Mouse (Mus musculus): ENCODE results near the gene Stra8. TPM values are rescaled to one million over a fixed set of nuclear protein-coding genes. Genes with fewer than 3 reads are reported as not detected.

Gene Stra8
- polyA plus RNA-seq, 1 experiment from 2014 or later: not detected

- Histone ChIP-seq H3K27ac (replicated peaks) (no peak overlapping the region), H3K4me1 (replicated peaks) (peaks cover 14% of the 10 kb centered on the region), H3K9ac (no peak overlapping the region), H3K4me3 (no peak overlapping the region), H3K4me2 (no peak overlapping the region), H3K9me3 (no peaks in the 10 kb centered on the region), H3K36me3 (peaks cover 37% of the 10 kb centered on the region), H3K27me3 (no peaks in the 10 kb centered on the region)
- 94% methylated on average over 6 of the region's 6 CpGs for WGBS
- ATAC-seq (ENCODE audit: low FRiP score, low read depth): no peak
Measured at GRCm38 (mm10) chr6:34904361-34904760, 15.6 kb upstream of the Stra8 start.

DNA sequence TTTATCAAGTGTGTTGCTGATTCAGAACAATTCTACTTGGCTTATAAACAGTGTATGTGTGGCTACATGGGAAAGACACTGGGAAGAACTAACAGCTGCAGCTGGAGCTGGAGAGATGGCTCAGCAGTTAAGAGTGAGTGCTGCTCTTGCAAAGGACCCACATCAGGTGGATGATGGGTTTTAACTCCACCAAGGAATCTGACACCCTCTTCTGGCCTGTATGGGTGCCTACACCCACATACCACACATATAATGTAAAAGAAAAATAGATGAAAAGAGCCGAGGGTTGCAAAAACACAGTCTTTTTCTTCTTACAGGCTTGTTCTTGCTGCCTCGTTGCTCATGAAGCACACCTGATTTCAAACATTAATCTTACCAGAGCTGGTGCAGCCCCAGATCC lies 13.8 kb upstream of the Stra8 start:
- no peak overlapping the region for H3K27ac ChIP-seq (replicated peaks)
- ATAC-seq (ENCODE audit: low FRiP score, low read depth): no peak
- H3K4me1 ChIP-seq (replicated peaks): peaks cover 22% of the 10 kb centered on the region
- WGBS: 88% methylated on average over 2 of the region's 2 CpGs
- no peaks in the 10 kb centered on the region for H3K27me3 ChIP-seq
- H3K4me3 ChIP-seq: no peak overlapping the region
- H3K9ac ChIP-seq: no peak overlapping the region
- no peak overlapping the region for H3K4me2 ChIP-seq
- no peaks in the 10 kb centered on the region for H3K9me3 ChIP-seq
- H3K36me3 ChIP-seq: peaks cover 32% of the 10 kb centered on the region

DNA sequence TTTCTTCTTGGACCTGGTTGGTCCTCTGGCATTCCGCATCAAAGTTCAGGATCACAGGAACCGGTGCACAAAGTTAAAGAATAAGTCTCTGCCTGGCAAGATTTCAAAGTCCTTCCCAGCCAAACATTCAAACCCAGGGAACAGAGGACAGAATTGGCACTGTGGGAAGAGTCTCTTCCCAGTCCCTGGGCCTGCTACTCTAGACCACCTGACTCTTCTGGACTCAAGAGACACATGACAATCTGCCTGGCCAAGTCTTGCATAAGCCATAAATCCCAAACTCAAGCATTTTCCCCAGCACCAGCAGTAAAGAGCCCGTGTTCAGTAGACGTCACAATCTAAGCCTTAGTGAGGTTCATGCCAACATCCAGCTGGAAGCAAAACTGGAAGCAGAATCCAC lies 13.3 kb upstream of the Stra8 start:
- Histone ChIP-seq H3K9me3 (no peaks in the 10 kb centered on the region), H3K4me1 (replicated peaks) (peaks cover 21% of the 10 kb centered on the region), H3K4me3 (no peak overlapping the region), H3K27me3 (no peaks in the 10 kb centered on the region), H3K36me3 (peaks cover 32% of the 10 kb centered on the region), H3K27ac (replicated peaks) (no peak overlapping the region), H3K9ac (no peak overlapping the region), H3K4me2 (no peak overlapping the region)
- WGBS: 89% methylated on average over 4 of the region's 4 CpGs
- ATAC-seq (ENCODE audit: low FRiP score, low read depth): no peak

- ATAC-seq (ENCODE audit: low FRiP score, low read depth): no peak
- no peak overlapping the region for H3K4me3 ChIP-seq
- no peak overlapping the region for H3K9ac ChIP-seq
- no peak overlapping the region for H3K4me2 ChIP-seq
- 56% methylated on average over 2 of the region's 2 CpGs for WGBS
- no peak overlapping the region for H3K27ac ChIP-seq (replicated peaks)
- H3K36me3 ChIP-seq: peaks cover 32% of the 10 kb centered on the region
- H3K27me3 ChIP-seq: no peaks in the 10 kb centered on the region
- no peaks in the 10 kb centered on the region for H3K9me3 ChIP-seq
- peaks cover 17% of the 10 kb centered on the region for H3K4me1 ChIP-seq (replicated peaks)
Measured at GRCm38 (mm10) chr6:34907121-34907614, 12.8 kb upstream of the Stra8 start.

- H3K9me3 ChIP-seq: no peaks in the 10 kb centered on the region
- H3K27ac ChIP-seq (replicated peaks): no peak overlapping the region
- no peak overlapping the region for H3K4me2 ChIP-seq
- H3K4me3 ChIP-seq: no peak overlapping the region
- 91% methylated on average over 18 of the region's 18 CpGs for WGBS
- H3K36me3 ChIP-seq: peaks cover 32% of the 10 kb centered on the region
- H3K27me3 ChIP-seq: no peaks in the 10 kb centered on the region
- no peak overlapping the region for H3K9ac ChIP-seq
- H3K4me1 ChIP-seq (replicated peaks): peaks cover 17% of the 10 kb centered on the region
- ATAC-seq (ENCODE audit: low FRiP score, low read depth): no peak
Measured at GRCm38 (mm10) chr6:34907696-34908260, 12.2 kb upstream of the Stra8 start.

DNA sequence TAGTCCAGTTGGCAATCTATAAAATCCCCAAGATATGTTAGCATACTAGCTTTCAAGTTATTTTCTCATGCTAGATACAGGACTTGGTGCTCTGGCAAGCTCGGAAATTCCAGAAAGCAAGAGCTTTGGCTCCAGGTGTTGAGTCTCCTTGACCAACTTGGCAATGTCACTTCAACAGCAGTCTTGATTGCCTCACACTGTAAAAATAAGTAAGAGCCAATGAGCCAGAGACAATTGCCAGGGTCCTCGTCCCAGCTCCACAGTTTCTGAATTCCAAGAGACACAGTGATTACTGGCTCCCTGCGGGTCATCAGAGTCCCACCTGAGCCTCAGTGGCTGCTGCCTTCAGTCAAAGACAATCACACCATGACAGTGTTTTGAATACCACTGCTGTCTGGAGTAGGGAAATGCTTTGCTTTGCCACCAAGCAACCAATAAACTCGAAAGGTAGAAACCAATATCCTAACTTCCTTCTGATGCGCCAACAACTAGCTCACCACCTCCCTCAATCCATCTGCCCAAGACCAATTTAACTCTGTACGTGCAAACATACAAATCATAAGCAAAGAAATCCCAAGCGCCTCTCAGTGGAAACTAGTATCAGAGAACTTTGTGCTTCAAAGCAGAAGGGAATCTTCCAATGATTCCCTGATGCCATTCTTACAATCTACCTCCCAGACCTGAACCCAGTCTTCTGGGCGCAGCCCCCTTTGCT lies 10.2 kb upstream of the Stra8 start:
- ATAC-seq (ENCODE audit: low FRiP score, low read depth): no peak
- Histone ChIP-seq H3K36me3 (peaks cover 18% of the 10 kb centered on the region), H3K4me3 (peak overlapping the region; percentile 89), H3K27me3 (no peaks in the 10 kb centered on the region), H3K27ac (replicated peaks) (peak overlapping the region; percentile 91), H3K4me1 (replicated peaks) (peaks cover 17% of the 10 kb centered on the region), H3K9me3 (no peaks in the 10 kb centered on the region), H3K9ac (peak overlapping the region; percentile 71), H3K4me2 (peak overlapping the region; percentile 65)
- WGBS: 39% methylated on average over 8 of the region's 8 CpGs

GRCm38 (mm10) chr6:34910371-34911219 lies 9.4 kb upstream of the Stra8 start, which contains the start of gene Wdr91:
Gene Wdr91, minus strand, starts transcription at chr6:34910876.
- no peaks in the 10 kb centered on the region for H3K9me3 ChIP-seq
- H3K4me2 ChIP-seq: peak within 1 kb of the TSS; percentile 65
- H3K27me3 ChIP-seq: no peaks in the 10 kb centered on the region
- H3K36me3 ChIP-seq: 0 out of 2 replicates have a peak, but pooled peaks cover 10% of the 10 kb centered on the region
- ATAC-seq (ENCODE audit: low FRiP score, low read depth): peak; percentile 95
- peaks cover 17% of the 10 kb centered on the region for H3K4me1 ChIP-seq (replicated peaks)
- peak within 1 kb of the TSS; percentile 89 for H3K4me3 ChIP-seq
- under 1% methylated on average over 64 of the region's 64 CpGs for WGBS
- H3K9ac ChIP-seq: peak within 1 kb of the TSS; percentile 71
- peak within 1 kb of the TSS; percentile 91 for H3K27ac ChIP-seq (replicated peaks)

DNA sequence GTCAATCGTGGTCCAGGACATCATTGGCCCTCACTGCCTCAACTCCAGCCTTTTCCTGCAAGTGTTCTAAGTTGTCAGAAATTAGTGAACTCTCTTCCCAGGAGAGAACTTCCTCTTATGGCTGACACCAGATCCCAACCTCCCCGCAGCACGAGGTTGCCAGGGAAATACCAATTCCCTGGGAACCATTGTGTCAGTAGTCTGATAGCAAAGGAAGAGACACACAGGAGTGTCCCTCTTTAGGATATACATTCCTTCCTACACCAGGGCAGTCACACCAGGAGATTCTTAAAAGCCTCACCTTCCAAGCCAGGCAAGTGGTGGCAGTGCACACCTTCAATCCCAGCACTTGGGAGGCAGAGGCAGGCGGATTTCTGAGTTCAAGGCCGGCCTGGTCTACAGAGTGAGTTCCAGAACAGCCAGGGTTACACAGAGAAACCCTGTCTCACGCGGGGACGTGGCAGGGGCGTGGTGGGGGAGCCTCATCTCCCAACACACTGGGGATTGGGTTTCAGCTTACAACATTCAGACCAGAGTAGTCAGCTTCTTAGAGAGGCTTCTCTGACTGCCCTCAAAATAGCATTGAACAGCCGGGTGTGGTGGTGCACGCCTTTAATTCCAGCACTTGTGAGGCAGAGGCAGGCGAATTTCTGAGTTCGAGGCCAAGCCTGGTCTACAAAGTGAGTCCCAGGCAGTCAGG lies 6.5 kb upstream of the Stra8 start:
- Histone ChIP-seq H3K27ac (replicated peaks) (no peak overlapping the region), H3K27me3 (no peaks in the 10 kb centered on the region), H3K4me2 (no peak overlapping the region), H3K9ac (no peak overlapping the region), H3K4me3 (no peak overlapping the region), H3K4me1 (replicated peaks) (peaks cover 16% of the 10 kb centered on the region), H3K36me3 (no peaks in the 10 kb centered on the region), H3K9me3 (no peaks in the 10 kb centered on the region)
- ATAC-seq (ENCODE audit: low FRiP score, low read depth): no peak
- 88% methylated on average over 13 of the region's 13 CpGs for WGBS

DNA sequence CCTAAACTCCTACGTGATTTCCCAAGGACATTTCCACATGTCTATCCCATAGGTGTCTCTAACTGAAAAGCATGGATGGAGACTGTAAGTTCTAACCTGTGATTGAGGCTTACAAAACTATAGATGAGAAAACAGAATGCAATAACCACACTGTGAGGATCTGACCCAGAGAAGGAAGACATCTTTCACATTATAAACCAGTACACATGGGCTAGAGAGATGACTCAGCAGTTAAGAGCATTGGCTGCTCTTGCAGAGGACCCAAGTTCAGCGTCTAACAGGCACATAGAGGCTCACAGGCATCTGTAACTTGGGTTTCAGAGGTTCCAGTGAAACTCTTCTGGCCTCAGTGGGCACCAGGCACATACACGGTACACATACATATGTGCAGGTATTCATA lies 5.5 kb upstream of the Stra8 start:
- H3K36me3 ChIP-seq: no peaks in the 10 kb centered on the region
- no peaks in the 10 kb centered on the region for H3K27me3 ChIP-seq
- no peak overlapping the region for H3K9ac ChIP-seq
- H3K4me1 ChIP-seq (replicated peaks): peaks cover 6% of the 10 kb centered on the region
- no peaks in the 10 kb centered on the region for H3K9me3 ChIP-seq
- no peak overlapping the region for H3K4me3 ChIP-seq
- WGBS: 89% methylated on average over 3 of the region's 3 CpGs
- no peak overlapping the region for H3K27ac ChIP-seq (replicated peaks)
- H3K4me2 ChIP-seq: no peak overlapping the region
- ATAC-seq (ENCODE audit: low FRiP score, low read depth): no peak

DNA sequence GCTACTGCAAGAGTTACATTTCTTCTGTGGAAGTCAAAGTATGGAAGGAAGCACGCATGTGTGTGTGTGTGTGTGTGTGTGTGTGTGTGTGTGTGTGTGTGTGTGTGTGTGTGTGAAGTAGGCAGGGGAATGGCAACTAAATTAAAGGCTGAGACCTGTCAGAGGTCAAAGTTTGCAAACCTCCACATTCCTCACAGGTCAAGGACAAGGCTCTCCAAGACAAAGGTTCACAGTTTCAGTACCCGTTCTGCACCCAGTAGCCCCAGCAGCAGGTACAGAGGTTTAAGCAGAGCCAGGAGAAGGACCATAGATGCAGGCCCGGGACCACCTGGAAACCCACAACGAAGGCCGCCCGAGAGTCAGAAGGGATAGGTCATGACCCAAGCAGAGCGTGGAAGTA lies 817 bp upstream of the Stra8 start:
- Histone ChIP-seq H3K9me3 (no peaks in the 10 kb centered on the region), H3K4me2 (no peak overlapping the region), H3K9ac (no peak overlapping the region), H3K27me3 (no peaks in the 10 kb centered on the region), H3K27ac (replicated peaks) (no peak overlapping the region), H3K36me3 (no peaks in the 10 kb centered on the region), H3K4me3 (no peak overlapping the region), H3K4me1 (replicated peaks) (no peaks in the 10 kb centered on the region)
- no peak for ATAC-seq (ENCODE audit: low FRiP score, low read depth)
- 89% methylated on average over 7 of the region's 7 CpGs for WGBS

GRCm38 (mm10) chr6:34920631-34921030 lies 668 bp downstream of the Stra8 start:
- no peaks in the 10 kb centered on the region for H3K9me3 ChIP-seq
- no peak for ATAC-seq (ENCODE audit: low FRiP score, low read depth)

More at GRCm38 (mm10) chr6:34920631-34921030, 668 bp downstream of the Stra8 start:
- Histone ChIP-seq H3K9ac (no peak overlapping the region), H3K4me1 (replicated peaks) (no peaks in the 10 kb centered on the region), H3K36me3 (no peaks in the 10 kb centered on the region), H3K4me2 (no peak overlapping the region), H3K27me3 (no peaks in the 10 kb centered on the region), H3K4me3 (no peak overlapping the region), H3K27ac (replicated peaks) (no peak overlapping the region)
- WGBS: 96% methylated on average over 12 of the region's 12 CpGs
